Mouse (Mus musculus) liver, embryonic 14.5 days (tissue): ENCODE measurements around the gene Snx20. TPM values are rescaled to one million over a fixed set of nuclear protein-coding genes. Genes with fewer than 3 reads are reported as not detected.

Experiments used
- ATAC-seq: fragments of 200-750 bp; cut with Nextera tagmentation; 2 replicates; pipeline ENCODE4 v1.8.0; 2017; ENCODE audit warnings: moderate number of reproducible peaks, mild to moderate bottlenecking, moderate library complexity; ENCODE audit not compliant: insufficient read depth
- DNase-seq, 3 experiments: peaks; one replicate each; pipeline ENCODE4 v3.0.0-alpha.2; 2012 to 2013; ENCODE audit warnings: low read depth in 3 of 3, low spot score in 3 of 3
- H3K27ac ChIP-seq: fragments of 300-500 bp; sonication (generic); 2 replicates; pipeline ENCODE4 v1.5.1; 2014; ENCODE audit warnings: moderate library complexity, mild to moderate bottlenecking, control low read depth, inconsistent platforms
- H3K27me3 ChIP-seq: fragments of 300-500 bp; sonication (generic); 2 replicates; pipeline ENCODE4 v1.6.1; 2014; ENCODE audit warnings: mild to moderate bottlenecking, low read length, moderate library complexity; ENCODE audit not compliant: control insufficient read depth, insufficient read depth
- H3K36me3 ChIP-seq: fragments of 300-500 bp; sonication (generic); replicated peaks from 2 replicates; pipeline ENCODE4 v1.6.1; 2014; ENCODE audit warnings: low read depth; ENCODE audit not compliant: control insufficient read depth, insufficient read depth
- H3K4me1 ChIP-seq, 2 experiments: fragments of 200-500 bp in 1 of 2; fragments of 300-500 bp in 1 of 2; sonication (generic) in 1 of 2; replicated peaks; 2 replicates each; pipeline ENCODE4 v1.6.1; 2012 to 2014; ENCODE audit warnings: antibody characterized with exemption in 1 of 2, inconsistent platforms in 1 of 2, low read length in 1 of 2; ENCODE audit not compliant: control insufficient read depth in 2 of 2, insufficient read depth in 2 of 2
- H3K4me2 ChIP-seq: fragments of 300-500 bp; sonication (generic); 2 replicates; pipeline ENCODE4 v1.6.1; 2014; ENCODE audit warnings: low read depth, mild to moderate bottlenecking, control low read depth, moderate library complexity
- H3K4me3 ChIP-seq, 2 experiments: fragments of 200-500 bp in 1 of 2; fragments of 300-500 bp in 1 of 2; sonication (generic) in 1 of 2; 2 replicates each; pipeline ENCODE4 v1.5.1; 2012 to 2014; ENCODE audit warnings: low read depth in 2 of 2, low read length in 2 of 2, mild to moderate bottlenecking in 2 of 2, control low read depth in 1 of 2, inconsistent platforms in 1 of 2, moderate library complexity in 1 of 2; ENCODE audit not compliant: insufficient read depth in 1 of 2
- H3K9ac ChIP-seq: fragments of 300-500 bp; sonication (generic); replicated peaks from 2 replicates; pipeline ENCODE4 v1.6.1; 2014; ENCODE audit warnings: mild to moderate bottlenecking, control low read depth, moderate library complexity
- H3K9me3 ChIP-seq: fragments of 300-500 bp; sonication (generic); 2 replicates; pipeline ENCODE4 v1.6.1; 2016; ENCODE audit warnings: low read length, mixed read lengths; ENCODE audit not compliant: control insufficient read depth
- CTCF ChIP-seq: IDR thresholded peaks from 2 replicates; pipeline ENCODE4 v1.5.1; 2016; ENCODE audit warnings: antibody characterized with exemption, low read depth, control low read depth
- EP300 ChIP-seq: IDR thresholded peaks from 2 replicates; pipeline ENCODE4 v1.6.1; 2016; ENCODE audit warnings: antibody characterized with exemption, low read depth
- WGBS: fragments of 180-500 bp; shearing (Covaris S2); extraction: QIAGEN DNeasy Blood & Tissue Kit; methylation state at CpG from one replicate; pipeline ENCODE4 v1.1.7; 2014; ENCODE audit not compliant: insufficient replicate concordance; 5-methylcytosine and 5-hydroxymethylcytosine counted together
- polyA plus RNA-seq, 2 experiments: library from polyadenylated mRNA; depleted of rRNA in 1 of 2; stranded (reverse) in 1 of 2; unstranded in 1 of 2; fragments of >200 nt; fragmentation: Nextera tagmentation in 1 of 2; extraction: Ambion mirVana in 1 of 2; gene quantifications; 2 replicates each; pipeline versions ENCODE4 v1.2.1 to v1.2.3; 2012 to 2014

Snx20 gene
- polyA plus RNA-seq, 2 experiments, result 2.5 to 3.0 TPM

DNA sequence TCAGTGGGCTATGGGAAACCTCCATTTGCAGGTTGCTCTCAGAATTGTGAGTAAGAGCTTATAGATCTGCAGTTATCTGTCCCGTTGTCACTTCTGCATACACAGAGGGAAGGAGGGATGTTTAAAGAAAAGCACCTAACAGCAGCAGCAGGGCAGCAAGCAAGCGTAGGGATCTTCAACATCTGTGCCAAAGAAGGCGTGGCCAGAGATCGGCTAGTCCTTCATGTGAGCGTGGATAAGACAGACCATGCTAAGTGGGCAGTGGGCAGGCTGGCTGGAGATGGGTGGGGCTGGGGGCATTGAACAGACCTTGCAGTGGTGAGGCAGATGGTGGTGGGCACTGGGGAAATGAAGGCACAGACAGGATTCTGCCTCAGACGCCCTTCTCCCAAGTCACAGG is 45.7 kb downstream of the Snx20 start:
- no peak overlapping the region for H3K4me2 ChIP-seq
- DNase-seq, result no peak
- H3K27me3 ChIP-seq, result no peaks in the 10 kb centered on the region
- TF ChIP-seq CTCF (no peak), EP300 (no peak)
- H3K9ac ChIP-seq, result no peak overlapping the region
- H3K27ac ChIP-seq, result no peak overlapping the region
- no peak overlapping the region for H3K4me3 ChIP-seq
- H3K36me3 ChIP-seq, result no peaks in the 10 kb centered on the region
- ATAC-seq, result no peak
- H3K9me3 ChIP-seq, result no peaks in the 10 kb centered on the region
- 45% methylated on average over 6 of the region's 6 CpGs for WGBS
- no peaks in the 10 kb centered on the region for H3K4me1 ChIP-seq

DNA sequence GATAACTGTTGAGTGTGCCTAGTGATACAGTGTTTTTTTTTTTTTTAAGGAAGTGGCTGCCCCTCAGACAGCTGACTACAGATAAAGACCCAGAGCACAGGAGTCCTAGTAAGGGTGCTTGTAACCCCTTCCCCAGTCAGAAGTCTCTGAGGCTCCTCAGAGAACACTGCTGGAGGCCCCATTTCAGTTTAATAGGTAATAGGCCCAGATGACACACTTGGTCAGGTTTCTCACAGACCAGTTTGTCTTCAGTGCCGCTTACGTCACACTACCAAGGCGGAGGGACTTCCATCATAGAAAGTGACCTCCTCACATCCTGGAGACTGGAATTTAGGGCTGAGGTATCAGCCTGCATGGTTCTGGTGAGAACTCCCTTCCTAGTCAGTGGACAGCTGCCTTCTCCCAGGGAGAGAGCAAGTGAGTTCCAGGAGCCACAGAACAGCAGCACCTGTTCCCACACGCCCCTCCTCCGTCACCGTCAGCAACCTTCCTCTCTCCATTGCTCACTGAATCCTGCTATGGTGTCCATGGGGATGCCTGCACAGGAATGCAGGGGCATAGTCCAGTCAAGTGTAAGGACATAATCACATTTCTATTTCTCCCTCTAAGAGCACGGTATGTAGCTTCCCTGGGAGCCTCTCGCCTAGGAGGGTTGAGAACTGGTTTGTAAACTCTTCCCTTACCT is 47.6 kb downstream of the Snx20 start:
- H3K27me3 ChIP-seq, result no peaks in the 10 kb centered on the region
- H3K4me2 ChIP-seq, result no peak overlapping the region
- H3K27ac ChIP-seq, result no peak overlapping the region
- H3K9me3 ChIP-seq, result no peaks in the 10 kb centered on the region
- WGBS, result 70% methylated on average over 8 of the region's 8 CpGs
- H3K36me3 ChIP-seq, result no peaks in the 10 kb centered on the region
- H3K4me3 ChIP-seq, result no peak overlapping the region
- no peaks in the 10 kb centered on the region for H3K4me1 ChIP-seq
- no peak overlapping the region for H3K9ac ChIP-seq
- DNase-seq (no peak), ATAC-seq (no peak)
- TF ChIP-seq CTCF (no peak), EP300 (no peak)

DNA sequence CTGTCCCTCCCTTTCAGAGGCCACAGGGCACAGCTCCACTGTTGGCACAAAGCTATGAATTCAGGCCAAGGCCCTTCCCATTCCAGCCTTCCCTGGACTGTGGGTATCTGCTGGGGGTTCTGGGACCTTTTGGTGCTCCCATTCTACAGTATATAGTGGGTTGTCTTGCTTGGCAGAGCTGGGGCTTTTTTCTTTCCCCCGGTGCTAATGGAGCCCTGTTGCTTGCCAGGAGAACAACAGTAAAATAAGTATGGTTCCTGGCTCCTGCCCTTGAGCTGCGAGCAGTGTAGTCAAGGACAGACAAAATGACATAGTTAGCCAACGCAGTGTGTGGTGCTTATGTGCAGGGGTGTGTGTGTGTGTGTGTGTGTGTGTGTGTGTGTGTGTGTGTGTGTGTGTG is 52.1 kb downstream of the Snx20 start:
- TF ChIP-seq CTCF, result no peak
- TF ChIP-seq EP300, result no peak
- Histone ChIP-seq H3K9ac (no peak overlapping the region), H3K27ac (no peak overlapping the region), H3K4me3 (no peak overlapping the region), H3K27me3 (no peaks in the 10 kb centered on the region), H3K9me3 (no peaks in the 10 kb centered on the region), H3K4me2 (no peak overlapping the region), H3K4me1 (no peaks in the 10 kb centered on the region), H3K36me3 (no peaks in the 10 kb centered on the region)
- ATAC-seq (no peak), DNase-seq (no peak)
- WGBS, result 68% methylated on average over 3 of the region's 3 CpGs

DNA sequence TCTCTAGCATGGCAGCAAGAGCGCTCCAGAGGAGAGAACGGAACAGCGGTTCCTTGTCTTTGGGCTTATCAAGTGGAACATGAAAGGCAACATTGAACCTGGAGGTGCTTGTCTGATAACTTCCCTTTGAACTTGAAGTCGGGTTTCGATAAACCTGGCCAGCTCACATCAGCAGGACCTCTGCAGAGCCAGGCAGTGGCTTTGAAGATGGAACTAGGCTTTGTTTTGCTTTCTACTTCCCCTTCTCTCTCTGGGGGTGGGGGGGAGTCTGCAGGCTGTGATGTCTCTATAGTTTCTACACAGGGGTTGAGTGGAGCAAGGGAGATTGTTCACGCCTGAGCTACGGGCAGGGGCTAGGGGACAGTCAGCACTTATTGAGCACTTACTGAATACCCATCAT is 55.1 kb downstream of the Snx20 start:
- H3K9me3 ChIP-seq, result no peaks in the 10 kb centered on the region
- H3K4me3 ChIP-seq, result no peak overlapping the region
- DNase-seq (no peak), ATAC-seq (no peak)
- 26% methylated on average over 7 of the region's 7 CpGs for WGBS
- H3K27me3 ChIP-seq, result no peaks in the 10 kb centered on the region
- H3K36me3 ChIP-seq, result no peaks in the 10 kb centered on the region
- H3K9ac ChIP-seq, result no peak overlapping the region
- no peaks in the 10 kb centered on the region for H3K4me1 ChIP-seq
- TF ChIP-seq CTCF, result no peak
- TF ChIP-seq EP300, result no peak
- no peak overlapping the region for H3K27ac ChIP-seq
- H3K4me2 ChIP-seq, result no peak overlapping the region

DNA sequence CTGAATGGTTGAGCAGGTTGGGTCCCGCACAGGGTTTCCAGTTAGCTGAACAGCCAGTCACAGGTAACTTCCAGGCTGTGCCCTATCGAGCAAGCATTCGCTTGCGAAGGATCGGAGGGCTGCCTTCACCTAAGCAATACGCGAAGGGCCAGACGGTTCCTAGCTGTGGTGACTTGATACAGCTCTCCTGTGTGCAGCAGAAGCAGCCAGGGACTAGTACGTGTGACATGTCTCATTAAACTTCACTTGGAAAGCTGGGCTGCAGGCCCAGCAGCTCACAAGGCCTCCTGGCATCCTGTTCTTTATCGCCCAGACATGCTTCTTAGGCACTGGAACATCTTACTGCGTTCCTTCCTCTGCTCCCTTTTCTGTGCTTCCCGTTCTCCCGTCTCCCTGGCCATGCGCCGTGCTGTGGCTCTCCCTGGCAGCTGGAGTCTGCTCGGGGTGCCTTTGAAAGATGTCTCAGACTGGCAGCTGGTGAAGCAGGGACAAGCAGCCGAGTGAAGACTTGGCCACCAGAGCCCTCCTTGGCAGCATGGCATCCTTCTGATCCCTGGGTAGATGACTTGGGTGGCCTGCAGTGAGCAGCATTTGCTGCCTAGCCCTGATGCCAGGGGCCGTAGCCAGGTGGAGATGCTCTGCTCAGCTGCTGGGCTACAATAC is 56.1 kb downstream of the Snx20 start:
- Histone ChIP-seq H3K27me3 (no peaks in the 10 kb centered on the region), H3K36me3 (no peaks in the 10 kb centered on the region), H3K9me3 (no peaks in the 10 kb centered on the region), H3K4me1 (no peaks in the 10 kb centered on the region), H3K27ac (no peak overlapping the region), H3K4me2 (no peak overlapping the region), H3K4me3 (no peak overlapping the region), H3K9ac (no peak overlapping the region)
- ATAC-seq, result no peak
- DNase-seq, result no peak
- TF ChIP-seq CTCF, result no peak
- TF ChIP-seq EP300, result no peak
- WGBS, result 73% methylated on average over 18 of the region's 18 CpGs
